Mouse (Mus musculus): Measurements from ENCODE around the gene Cfap99.

DNA sequence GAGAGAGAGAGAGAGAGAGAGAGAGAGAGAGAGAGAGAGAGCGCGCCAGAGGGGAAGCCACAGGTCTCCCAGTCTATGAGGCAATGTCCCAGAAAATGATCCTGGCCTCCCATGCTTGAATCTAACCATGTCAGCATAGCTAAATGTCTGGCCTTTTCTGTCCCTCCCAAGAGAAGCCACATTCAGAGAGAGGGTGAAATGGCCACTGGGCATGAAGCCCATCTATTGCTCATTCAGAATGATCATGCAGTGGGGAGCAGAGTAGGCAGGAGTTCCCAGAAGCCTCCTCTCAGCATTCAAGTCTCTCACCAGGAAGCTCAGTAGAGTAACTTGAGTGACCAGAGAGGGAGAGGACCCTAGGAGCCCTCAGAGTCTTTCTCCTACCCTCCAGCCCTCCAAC, 6.7 kb downstream of the Cfap99 start:
- TF ChIP-seq POLR2A (IDR thresholded peaks at IDR 0.05; ENCODE audit: extremely low read depth, insufficient read depth, low read length) (no peak), CTCF (IDR thresholded peaks at IDR 0.05; ENCODE audit: extremely low read depth, insufficient read depth, low read length) (no peak)

Data from cortical plate, adult 2 months (tissue).